Mouse (Mus musculus): ENCODE results near the gene Gm5622. TPM values are rescaled to one million over a fixed set of nuclear protein-coding genes. Genes with fewer than 3 reads are reported as not detected.
"Not testable (repeated sequence)": the region's sequence is repeated elsewhere in the genome, so short reads cannot be mapped to it uniquely, and the experiment has no call there.

Gm5622 gene
- 0.09 TPM in 1 of 2 replicates, not detected in the other for polyA plus RNA-seq (2016; fragmentation: Nextera tagmentation; extraction: Ambion mirVana)

DNA sequence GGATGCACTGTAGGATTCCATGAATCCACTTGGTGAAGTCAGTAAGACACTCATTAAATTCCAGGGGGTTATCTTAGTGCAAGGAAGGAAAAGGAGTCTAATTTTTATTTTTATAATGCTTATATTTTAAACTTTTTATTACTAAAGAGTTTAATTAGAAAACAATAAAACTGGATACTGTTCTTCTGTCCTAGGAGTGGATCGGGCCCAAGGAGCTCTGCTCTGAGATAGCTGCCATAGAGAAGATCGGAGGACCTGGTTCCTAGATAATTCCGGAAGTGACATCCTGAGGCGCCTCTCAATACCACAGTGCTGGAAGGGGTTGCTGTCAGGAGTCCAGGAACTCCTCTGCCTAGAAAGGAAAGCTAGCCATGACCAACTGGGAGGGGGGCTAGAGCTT is at the start of gene Gm5622:
Gene Gm5622, plus strand, starts transcription at position 301 of the 400 bp plus-strand sequence.
- Histone ChIP-seq H3K9me3 (replicated peaks) (no peaks in the 10 kb centered on the region), H3K4me3 (no peak within 1 kb of the TSS), H3K36me3 (no peaks in the 10 kb centered on the region), H3K4me1 (no peaks in the 10 kb centered on the region), H3K27ac (no peak within 1 kb of the TSS), H3K27me3 (ENCODE audit: low read depth, poor library complexity, severe bottlenecking) (no peaks in the 10 kb centered on the region)
- DNase-seq (ENCODE audit: low spot score): no peak
- 95% methylated on average over 4 of the region's 4 CpGs for WGBS

GRCm38 (mm10) chr14:51507416-51507815 is 45.2 kb upstream of the Gm5622 start:
- no peak overlapping the region for H3K27ac ChIP-seq
- no peak for DNase-seq (ENCODE audit: low spot score)
- no peaks in the 10 kb centered on the region for H3K9me3 ChIP-seq (replicated peaks)
- no peaks in the 10 kb centered on the region for H3K36me3 ChIP-seq
- no peaks in the 10 kb centered on the region for H3K4me1 ChIP-seq
- no peaks in the 10 kb centered on the region for H3K27me3 ChIP-seq (ENCODE audit: low read depth, poor library complexity, severe bottlenecking)
- WGBS: 95% methylated on average over 8 of the region's 8 CpGs
- no peak overlapping the region for H3K4me3 ChIP-seq

DNA sequence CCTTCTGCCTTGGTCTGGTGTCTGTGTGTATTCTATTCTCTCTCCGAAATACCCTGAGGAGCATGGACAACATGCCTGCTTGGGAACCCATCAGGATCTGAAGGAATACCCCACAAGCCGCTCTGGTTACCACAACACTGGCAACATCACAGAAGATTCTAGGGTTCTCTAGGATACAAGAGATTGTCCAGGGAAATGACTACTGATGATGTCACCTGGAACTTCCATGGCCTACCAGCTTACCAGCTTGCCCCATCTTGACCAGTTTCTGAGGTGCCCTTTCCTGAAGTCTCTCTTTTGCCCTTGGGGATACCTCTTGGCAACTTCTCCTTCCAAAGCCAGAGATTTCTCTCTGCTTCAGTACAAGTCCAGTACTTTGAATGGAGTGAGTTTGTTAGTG is 21.4 kb downstream of the Gm5622 start, which contains the start of gene Gm17175:
Gene Gm17175, minus strand, starts transcription at position 101 of the 400 bp plus-strand sequence.
- not testable (repeated sequence) for H3K36me3 ChIP-seq; H3K27me3 ChIP-seq (ENCODE audit: low read depth, poor library complexity, severe bottlenecking); H3K27ac ChIP-seq; DNase-seq (ENCODE audit: low spot score); H3K4me1 ChIP-seq; H3K4me3 ChIP-seq; H3K9me3 ChIP-seq (replicated peaks)
- WGBS: 93% methylated on average over 2 of the region's 2 CpGs

DNA sequence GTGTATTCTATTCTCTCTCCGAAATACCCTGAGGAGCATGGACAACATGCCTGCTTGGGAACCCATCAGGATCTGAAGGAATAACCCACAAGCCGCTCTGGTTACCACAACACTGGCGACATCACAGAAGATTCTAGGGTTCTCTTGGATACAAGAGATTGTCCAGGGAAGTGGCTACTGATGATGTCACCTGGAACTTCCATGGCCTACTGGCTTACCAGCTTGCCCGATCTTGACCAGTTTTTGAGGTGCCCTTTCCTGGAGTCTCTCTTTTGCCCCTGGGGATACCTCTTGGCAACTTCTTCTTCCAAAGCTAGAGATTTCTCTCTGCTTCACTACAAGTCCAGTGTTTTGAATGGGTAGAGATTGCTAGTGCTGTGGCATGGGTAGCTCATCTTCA is 39.4 kb downstream of the Gm5622 start, which contains the start of gene Gm17174:
Gene Gm17174, minus strand, starts transcription at position 101 of the 400 bp plus-strand sequence.
- H3K4me3 ChIP-seq; H3K36me3 ChIP-seq; H3K27me3 ChIP-seq (ENCODE audit: low read depth, poor library complexity, severe bottlenecking); H3K9me3 ChIP-seq (replicated peaks); H3K4me1 ChIP-seq; DNase-seq (ENCODE audit: low spot score); H3K27ac ChIP-seq: not testable (repeated sequence)
- WGBS: 92% methylated on average over 4 of the region's 4 CpGs

DNA sequence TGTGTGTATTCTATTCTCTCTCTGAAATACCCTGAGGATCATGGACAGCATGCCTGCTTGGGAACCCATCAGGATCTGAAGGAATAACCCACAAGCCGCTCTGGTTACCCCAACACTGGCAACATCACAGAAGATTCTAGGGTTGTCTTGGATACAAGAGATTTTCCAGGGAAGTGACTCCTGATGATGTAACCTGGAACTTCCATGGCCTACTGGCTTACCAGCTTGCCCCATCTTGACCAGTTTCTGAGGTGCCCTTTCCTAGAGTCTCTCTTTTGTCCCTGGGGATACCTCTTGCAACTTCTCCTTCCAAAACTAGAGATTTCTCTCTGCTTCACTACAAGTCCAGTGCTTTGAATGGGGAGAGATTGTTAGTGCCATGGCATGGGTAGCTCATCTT is 58.6 kb downstream of the Gm5622 start, which contains the start of gene Gm17078:
Gene Gm17078, minus strand, starts transcription at position 101 of the 400 bp plus-strand sequence.
- Histone ChIP-seq H3K27me3 (ENCODE audit: low read depth, poor library complexity, severe bottlenecking) (no peaks in the 10 kb centered on the region), H3K27ac (no peak within 1 kb of the TSS), H3K9me3 (replicated peaks) (no peaks in the 10 kb centered on the region), H3K4me3 (no peak within 1 kb of the TSS), H3K36me3 (no peaks in the 10 kb centered on the region), H3K4me1 (no peaks in the 10 kb centered on the region)
- DNase-seq (ENCODE audit: low spot score): no peak
- WGBS: 92% methylated on average over 1 of the region's 1 CpGs

- not testable (repeated sequence) for H3K4me1 ChIP-seq; H3K9me3 ChIP-seq (replicated peaks); H3K27me3 ChIP-seq (ENCODE audit: low read depth, poor library complexity, severe bottlenecking); H3K36me3 ChIP-seq; H3K4me3 ChIP-seq; H3K27ac ChIP-seq; DNase-seq (ENCODE audit: low spot score)
- 81% methylated on average over 1 of the region's 1 CpGs for WGBS
These were observed 79.8 kb downstream of the Gm5622 start for GRCm38 (mm10) chr14:51632426-51632825.

- not testable (repeated sequence) for DNase-seq (ENCODE audit: low spot score); H3K36me3 ChIP-seq; H3K9me3 ChIP-seq (replicated peaks); H3K4me1 ChIP-seq; H3K27ac ChIP-seq; H3K4me3 ChIP-seq; H3K27me3 ChIP-seq (ENCODE audit: low read depth, poor library complexity, severe bottlenecking)
- WGBS: 100% methylated on average over 1 of the region's 1 CpGs
These were observed 83.0 kb downstream of the Gm5622 start, which contains the start of gene Gm4181 for GRCm38 (mm10) chr14:51635566-51635965. Gene Gm4181, minus strand, starts transcription at chr14:51635666.

DNA sequence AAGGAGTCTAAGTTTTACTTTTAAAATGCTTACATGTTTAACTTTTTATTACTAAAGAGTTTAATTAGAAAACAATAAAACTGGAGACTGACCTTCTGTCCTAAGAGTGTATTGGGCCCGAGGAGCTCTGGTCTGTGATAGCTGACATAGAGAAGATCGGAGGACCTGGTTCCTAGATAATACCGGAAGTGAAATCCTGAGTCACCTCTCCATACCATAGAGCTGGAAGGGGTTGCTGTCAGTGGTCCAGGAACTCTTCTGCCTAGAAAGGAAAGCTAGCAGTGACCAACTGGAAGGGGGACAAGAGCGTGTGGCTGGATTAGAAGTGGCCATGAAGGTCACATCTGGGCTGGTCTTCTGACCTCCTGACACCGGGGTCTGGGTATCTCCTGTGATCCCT is 124.7 kb downstream of the Gm5622 start:
- WGBS: 91% methylated on average over 5 of the region's 5 CpGs
- no peaks in the 10 kb centered on the region for H3K36me3 ChIP-seq
- no peaks in the 10 kb centered on the region for H3K4me1 ChIP-seq
- no peaks in the 10 kb centered on the region for H3K27me3 ChIP-seq (ENCODE audit: low read depth, poor library complexity, severe bottlenecking)
- no peaks in the 10 kb centered on the region for H3K9me3 ChIP-seq (replicated peaks)
- no peak for DNase-seq (ENCODE audit: low spot score)
- no peak overlapping the region for H3K27ac ChIP-seq
- H3K4me3 ChIP-seq: no peak overlapping the region

DNA sequence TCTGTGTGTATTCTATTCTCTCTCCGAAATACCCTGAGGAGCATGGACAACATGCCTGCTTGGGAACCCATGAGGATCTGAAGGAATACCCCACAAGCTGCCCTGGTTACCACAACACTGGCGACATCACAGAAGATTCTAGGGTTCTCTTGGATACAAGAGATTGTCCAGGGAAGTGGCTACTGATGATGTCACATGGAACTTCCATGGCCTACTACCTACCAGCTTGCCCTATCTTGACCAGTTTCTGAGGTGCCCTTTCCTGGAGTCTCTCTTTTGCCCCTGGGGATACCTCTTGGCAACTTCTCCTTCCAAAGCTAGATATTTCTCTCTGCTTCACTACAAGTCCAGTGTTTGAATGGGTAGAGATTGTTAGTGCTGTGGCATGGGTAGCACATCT is 142.8 kb downstream of the Gm5622 start, which contains the start of gene Gm17079:
Gene Gm17079, minus strand, starts transcription at position 101 of the 400 bp plus-strand sequence.
- not testable (repeated sequence) for H3K27ac ChIP-seq; DNase-seq (ENCODE audit: low spot score); H3K9me3 ChIP-seq (replicated peaks); H3K36me3 ChIP-seq; H3K4me1 ChIP-seq; H3K27me3 ChIP-seq (ENCODE audit: low read depth, poor library complexity, severe bottlenecking); H3K4me3 ChIP-seq
- 89% methylated on average over 1 of the region's 2 CpGs for WGBS

Other genes starting within 250 kb of the Gm5622 start
- gene Gm7247, start 191.0 kb upstream of the Gm5622 start, polyA plus RNA-seq (2016; fragmentation: Nextera tagmentation; extraction: Ambion mirVana): not detected in 2 replicates
- not detected in 2 replicates for gene Vmn2r88, start 142.0 kb upstream of the Gm5622 start, polyA plus RNA-seq (2016; fragmentation: Nextera tagmentation; extraction: Ambion mirVana)
- gene Vmn2r89, start 100.9 kb upstream of the Gm5622 start, polyA plus RNA-seq (2016; fragmentation: Nextera tagmentation; extraction: Ambion mirVana): not detected in 2 replicates
- gene Gm17175, start 21.3 kb downstream of the Gm5622 start, polyA plus RNA-seq (2016; fragmentation: Nextera tagmentation; extraction: Ambion mirVana): not detected in 2 replicates
- gene Gm17174, start 39.3 kb downstream of the Gm5622 start, polyA plus RNA-seq (2016; fragmentation: Nextera tagmentation; extraction: Ambion mirVana): not detected in 2 replicates
- not detected in 2 replicates for gene Gm17078, start 58.5 kb downstream of the Gm5622 start, polyA plus RNA-seq (2016; fragmentation: Nextera tagmentation; extraction: Ambion mirVana)
- not detected in 2 replicates for gene Gm4181, start 82.9 kb downstream of the Gm5622 start, polyA plus RNA-seq (2016; fragmentation: Nextera tagmentation; extraction: Ambion mirVana)
- not detected in 2 replicates for gene Gm17079, start 142.7 kb downstream of the Gm5622 start, polyA plus RNA-seq (2016; fragmentation: Nextera tagmentation; extraction: Ambion mirVana)
- gene Gm5800, start 164.4 kb downstream of the Gm5622 start, polyA plus RNA-seq (2016; fragmentation: Nextera tagmentation; extraction: Ambion mirVana): not detected in 2 replicates
- not detected in 2 replicates for gene Ang4, start 220.8 kb downstream of the Gm5622 start, polyA plus RNA-seq (2016; fragmentation: Nextera tagmentation; extraction: Ambion mirVana)
- not detected in 2 replicates for gene AY358078, start 247.3 kb downstream of the Gm5622 start, polyA plus RNA-seq (2016; fragmentation: Nextera tagmentation; extraction: Ambion mirVana)